Mouse (Mus musculus): ENCODE results near the gene Ccdc148. TPM values are rescaled to one million over a fixed set of nuclear protein-coding genes. Genes with fewer than 3 reads are reported as not detected.

The Ccdc148 gene
- polyA plus RNA-seq, 1 experiment from 2014 or later: 1.2 TPM

DNA sequence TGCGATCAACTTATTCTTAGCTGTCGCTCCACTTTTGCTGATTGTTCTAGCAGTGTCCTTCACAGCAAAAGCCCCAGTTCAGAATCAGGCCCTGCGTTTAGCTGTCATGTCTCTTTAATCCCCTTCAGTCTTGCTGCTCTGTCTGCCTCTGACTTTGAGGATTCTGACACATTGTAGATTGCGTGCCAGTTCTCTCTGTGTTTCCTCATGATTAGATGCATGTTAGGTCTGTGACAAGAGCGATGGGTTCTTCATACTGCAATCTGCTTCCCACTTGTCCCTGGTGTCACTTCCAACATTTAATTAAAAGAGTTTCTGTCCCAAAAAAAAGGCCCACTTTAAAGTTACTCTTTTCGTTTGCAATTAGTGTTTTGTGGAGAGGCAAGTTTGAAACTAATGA lies 126.2 kb downstream of the Ccdc148 start:
- 0 out of 2 replicates have a peak, but pooled peaks cover 5% of the 10 kb centered on the region for H3K4me1 ChIP-seq (replicated peaks)

DNA sequence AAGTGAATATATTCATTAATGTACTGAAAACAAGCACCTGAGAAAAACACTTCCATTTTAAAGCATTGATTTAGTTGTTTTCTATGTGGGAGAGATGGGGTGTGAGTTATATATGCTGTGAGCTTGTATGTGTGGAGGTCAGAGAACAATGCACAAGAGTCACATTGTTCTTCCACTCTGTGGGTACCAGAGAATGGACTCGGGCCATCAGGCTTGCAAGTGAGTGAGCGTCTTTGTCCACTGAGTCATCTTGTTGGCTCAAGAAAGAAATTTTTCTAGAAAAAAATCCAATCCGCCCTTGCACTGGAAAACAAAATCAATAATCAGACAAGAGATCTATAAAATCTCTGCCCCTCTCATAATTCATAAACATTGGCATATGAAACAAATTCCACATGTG lies 135.9 kb downstream of the Ccdc148 start:
- Histone ChIP-seq H3K4me3 (no peak overlapping the region), H3K4me1 (replicated peaks) (no peaks in the 10 kb centered on the region)

More for the DNA sequence above, 126.2 kb downstream of the Ccdc148 start:
- Histone ChIP-seq H3K27me3 (ENCODE audit: insufficient read depth, poor library complexity, severe bottlenecking) (no peaks in the 10 kb centered on the region), H3K36me3 (no peaks in the 10 kb centered on the region), H3K27ac (no peak overlapping the region), H3K4me3 (no peak overlapping the region), H3K9me3 (no peaks in the 10 kb centered on the region)
- 89% methylated on average over 6 of the region's 6 CpGs for WGBS
- no peak for DNase-seq (ENCODE audit: low spot score)

DNA sequence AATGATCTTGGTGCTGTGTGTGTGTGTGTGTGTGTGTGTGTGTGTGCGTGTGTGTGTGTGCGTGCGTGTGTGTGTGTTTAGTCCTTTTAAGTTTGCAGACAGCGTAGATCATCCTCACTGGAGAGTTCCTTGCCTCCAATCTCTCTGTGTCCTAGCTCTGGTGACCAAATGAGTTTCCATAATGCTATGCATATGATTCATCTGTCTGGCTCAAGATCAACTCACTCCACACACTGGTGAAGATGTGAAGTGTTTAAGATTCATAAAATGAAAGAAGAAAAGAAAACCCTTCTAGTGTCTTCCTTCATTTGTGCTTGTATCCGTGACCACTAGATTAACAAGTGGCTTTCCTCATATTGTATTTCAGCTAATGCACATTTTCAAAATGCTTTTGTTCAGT lies 153.1 kb downstream of the Ccdc148 start:
- H3K36me3 ChIP-seq: no peaks in the 10 kb centered on the region
- no peaks in the 10 kb centered on the region for H3K27me3 ChIP-seq (ENCODE audit: insufficient read depth, poor library complexity, severe bottlenecking)
- H3K4me3 ChIP-seq: no peak overlapping the region
- H3K9me3 ChIP-seq: no peaks in the 10 kb centered on the region
- no peaks in the 10 kb centered on the region for H3K4me1 ChIP-seq (replicated peaks)
- WGBS: 95% methylated on average over 5 of the region's 5 CpGs
- no peak overlapping the region for H3K27ac ChIP-seq
- no peak for DNase-seq (ENCODE audit: low spot score)

More for the DNA sequence above, 135.9 kb downstream of the Ccdc148 start:
- DNase-seq (ENCODE audit: low spot score): no peak
- Histone ChIP-seq H3K9me3 (no peaks in the 10 kb centered on the region), H3K27ac (no peak overlapping the region), H3K27me3 (ENCODE audit: insufficient read depth, poor library complexity, severe bottlenecking) (no peaks in the 10 kb centered on the region), H3K36me3 (no peaks in the 10 kb centered on the region)
- WGBS: 80% methylated on average over 3 of the region's 3 CpGs

DNA sequence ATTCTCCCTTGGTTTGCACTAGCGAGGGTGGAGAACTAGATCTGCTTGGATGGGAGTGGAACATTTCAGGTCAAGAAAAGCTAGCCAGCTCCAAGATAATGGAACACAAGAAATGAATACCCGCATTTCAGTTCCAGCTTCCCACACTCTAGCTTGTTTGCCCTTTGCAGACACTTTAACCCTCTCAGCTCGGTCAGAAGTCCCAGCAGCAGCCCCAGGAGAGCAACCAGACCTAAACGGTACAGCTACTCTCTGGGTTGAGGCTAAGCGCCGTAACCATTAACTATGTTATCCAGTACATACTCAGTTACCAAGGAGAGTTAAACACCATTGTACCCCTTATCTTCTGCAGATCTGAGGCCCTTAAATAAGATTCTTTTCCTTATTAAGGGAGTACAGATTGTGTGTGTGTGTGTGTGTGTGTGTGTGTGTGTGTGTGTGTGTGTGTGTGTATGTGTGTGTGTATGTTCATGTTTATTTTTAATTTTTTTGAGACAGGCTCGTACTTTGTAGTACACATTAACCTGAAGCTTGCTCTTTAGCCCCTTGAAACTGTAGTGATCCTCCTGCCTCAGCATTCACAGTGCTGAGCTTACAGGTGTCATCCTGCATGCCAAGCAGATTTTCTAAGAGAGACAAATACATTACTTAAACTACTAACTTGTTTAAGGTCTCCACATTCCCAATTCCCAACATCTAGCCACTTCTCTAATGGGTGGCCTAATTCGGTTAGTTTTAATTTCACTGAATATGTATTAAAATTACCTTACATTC lies 153.7 kb downstream of the Ccdc148 start:
- no peaks in the 10 kb centered on the region for H3K36me3 ChIP-seq
- no peaks in the 10 kb centered on the region for H3K27me3 ChIP-seq (ENCODE audit: insufficient read depth, poor library complexity, severe bottlenecking)
- H3K4me1 ChIP-seq (replicated peaks): no peaks in the 10 kb centered on the region
- no peak for DNase-seq (ENCODE audit: low spot score)
- 89% methylated on average over 8 of the region's 8 CpGs for WGBS
- no peak overlapping the region for H3K27ac ChIP-seq
- H3K9me3 ChIP-seq: no peaks in the 10 kb centered on the region
- H3K4me3 ChIP-seq: no peak overlapping the region

DNA sequence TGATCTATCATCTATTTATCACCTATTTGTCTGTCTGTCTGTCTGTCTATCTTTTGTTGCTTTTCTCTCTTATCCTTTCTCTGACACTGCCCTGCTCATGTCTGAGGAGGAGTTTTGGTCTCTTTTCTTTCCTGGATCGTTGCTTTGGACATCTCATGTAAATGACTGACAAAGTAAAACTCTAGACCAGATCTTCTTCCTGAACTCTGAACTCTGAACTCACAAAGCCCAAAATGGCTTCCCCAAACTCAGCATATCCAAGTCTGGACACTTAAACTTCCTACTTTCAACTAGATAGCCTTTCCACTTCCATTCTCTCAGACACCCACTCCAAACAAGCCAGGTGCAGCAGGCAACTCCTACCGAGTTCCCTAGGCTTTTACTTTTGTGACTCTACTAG lies 163.3 kb downstream of the Ccdc148 start:
- no peaks in the 10 kb centered on the region for H3K4me1 ChIP-seq (replicated peaks)
- H3K27ac ChIP-seq: no peak overlapping the region
- 82% methylated on average over 2 of the region's 2 CpGs for WGBS
- DNase-seq (ENCODE audit: low spot score): no peak
- no peaks in the 10 kb centered on the region for H3K9me3 ChIP-seq
- H3K36me3 ChIP-seq: no peaks in the 10 kb centered on the region
- H3K27me3 ChIP-seq (ENCODE audit: insufficient read depth, poor library complexity, severe bottlenecking): no peaks in the 10 kb centered on the region
- no peak overlapping the region for H3K4me3 ChIP-seq

DNA sequence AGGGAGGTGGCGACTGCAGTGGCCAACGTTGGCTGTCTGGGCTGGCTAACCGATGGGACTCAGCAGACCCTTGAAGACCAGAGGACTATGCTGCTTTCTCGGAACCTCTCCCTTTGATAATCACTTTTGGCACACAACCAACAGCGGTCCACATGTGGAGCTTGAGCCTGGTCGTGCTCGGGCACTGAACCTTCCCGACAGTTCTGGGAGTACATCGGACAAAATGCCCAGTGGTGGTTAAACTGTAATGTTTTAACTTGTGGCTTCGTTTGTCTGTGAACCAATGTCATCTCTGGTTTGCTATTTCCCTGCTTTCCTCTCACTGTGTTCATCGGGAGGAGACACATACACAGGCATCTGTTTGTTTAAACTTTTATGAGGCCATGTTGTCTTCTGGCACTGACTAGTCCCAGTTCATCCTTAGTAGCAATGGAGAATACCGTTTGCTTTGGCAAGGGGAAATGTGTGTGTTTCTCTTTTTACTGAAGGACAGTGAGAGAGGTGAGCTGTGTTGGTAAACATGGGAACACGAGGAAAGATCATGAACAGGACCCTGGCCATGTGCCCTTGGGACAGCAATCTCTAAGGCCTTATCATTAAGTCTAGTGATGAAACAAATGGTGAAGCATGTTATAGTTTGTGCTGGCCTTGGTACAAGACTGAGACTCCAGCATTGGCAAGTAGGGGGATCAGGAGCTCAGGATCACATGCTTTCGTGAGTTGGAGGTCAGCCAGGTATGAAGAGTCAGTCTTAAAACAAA lies 167.9 kb downstream of the Ccdc148 start:
- Histone ChIP-seq H3K4me1 (replicated peaks) (no peaks in the 10 kb centered on the region), H3K4me3 (no peak overlapping the region), H3K36me3 (no peaks in the 10 kb centered on the region), H3K27ac (no peak overlapping the region), H3K27me3 (ENCODE audit: insufficient read depth, poor library complexity, severe bottlenecking) (no peaks in the 10 kb centered on the region), H3K9me3 (0 out of 2 replicates have a peak, but pooled peaks cover 3% of the 10 kb centered on the region)
- 87% methylated on average over 14 of the region's 14 CpGs for WGBS
- DNase-seq (ENCODE audit: low spot score): no peak

DNA sequence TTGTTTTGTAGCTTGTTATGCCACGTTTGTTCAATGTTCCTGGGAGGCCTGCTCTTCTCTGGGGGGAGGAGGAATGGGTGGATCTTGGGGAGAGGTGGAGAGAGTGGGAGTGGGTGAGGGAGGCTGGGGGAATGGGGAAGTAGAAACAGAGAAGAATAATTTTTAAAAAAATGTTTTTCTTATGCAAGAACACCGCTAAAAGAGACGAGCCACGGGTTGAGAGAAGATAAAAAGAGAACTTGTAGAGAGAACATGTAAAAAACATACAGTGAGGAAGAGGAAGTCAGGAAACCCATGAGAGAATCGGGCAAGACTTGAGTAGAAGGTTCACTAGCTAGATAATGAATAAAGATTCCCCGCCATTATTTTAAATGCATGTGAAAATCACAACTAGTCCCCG lies 182.4 kb downstream of the Ccdc148 start:
- DNase-seq (ENCODE audit: low spot score): no peak
- H3K9me3 ChIP-seq: no peaks in the 10 kb centered on the region
- no peaks in the 10 kb centered on the region for H3K4me1 ChIP-seq (replicated peaks)
- no peak overlapping the region for H3K27ac ChIP-seq
- no peaks in the 10 kb centered on the region for H3K36me3 ChIP-seq
- 94% methylated on average over 7 of the region's 7 CpGs for WGBS
- no peak overlapping the region for H3K4me3 ChIP-seq
- H3K27me3 ChIP-seq (ENCODE audit: insufficient read depth, poor library complexity, severe bottlenecking): no peaks in the 10 kb centered on the region

DNA sequence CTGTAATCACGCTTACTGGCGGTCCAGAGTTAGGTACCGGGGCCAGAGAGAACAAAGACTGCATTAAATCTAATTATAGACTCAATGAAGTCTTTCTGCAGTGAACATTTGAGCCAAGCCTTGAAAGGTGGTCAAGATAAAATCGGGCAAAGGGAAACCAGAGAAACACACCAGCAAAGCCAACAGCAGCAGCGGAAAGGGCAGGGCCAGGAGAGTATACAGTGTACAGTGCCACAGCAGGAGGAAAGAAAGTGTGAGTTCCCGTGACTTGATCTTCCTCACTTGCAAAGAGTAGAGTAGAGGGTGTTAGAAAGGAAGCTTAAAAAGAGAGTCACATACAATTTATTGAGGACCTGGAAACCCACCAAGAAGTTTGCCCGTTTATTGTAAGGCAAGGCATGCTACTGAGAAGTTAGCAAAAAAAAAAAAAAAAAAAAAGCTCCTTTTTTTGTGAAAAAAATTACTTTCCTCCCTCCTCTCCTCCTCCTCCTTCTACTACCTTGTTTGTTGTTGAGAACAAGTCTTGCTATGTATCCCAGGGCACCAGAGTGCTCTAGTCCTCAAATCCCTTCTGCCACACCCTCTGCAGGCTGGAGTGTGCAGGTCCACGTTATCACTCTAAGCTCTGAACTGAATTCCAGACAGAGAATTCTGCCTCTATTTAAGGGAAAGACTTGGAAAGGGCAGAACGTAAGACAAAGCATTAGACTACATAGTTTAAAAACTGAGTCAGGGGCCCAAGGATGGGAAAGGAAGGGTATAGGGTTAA lies 188.8 kb downstream of the Ccdc148 start:
- WGBS: 77% methylated on average over 9 of the region's 9 CpGs
- Histone ChIP-seq H3K4me3 (no peak overlapping the region), H3K27ac (no peak overlapping the region), H3K36me3 (no peaks in the 10 kb centered on the region), H3K4me1 (replicated peaks) (no peaks in the 10 kb centered on the region), H3K27me3 (ENCODE audit: insufficient read depth, poor library complexity, severe bottlenecking) (no peaks in the 10 kb centered on the region), H3K9me3 (no peaks in the 10 kb centered on the region)
- DNase-seq (ENCODE audit: low spot score): no peak

DNA sequence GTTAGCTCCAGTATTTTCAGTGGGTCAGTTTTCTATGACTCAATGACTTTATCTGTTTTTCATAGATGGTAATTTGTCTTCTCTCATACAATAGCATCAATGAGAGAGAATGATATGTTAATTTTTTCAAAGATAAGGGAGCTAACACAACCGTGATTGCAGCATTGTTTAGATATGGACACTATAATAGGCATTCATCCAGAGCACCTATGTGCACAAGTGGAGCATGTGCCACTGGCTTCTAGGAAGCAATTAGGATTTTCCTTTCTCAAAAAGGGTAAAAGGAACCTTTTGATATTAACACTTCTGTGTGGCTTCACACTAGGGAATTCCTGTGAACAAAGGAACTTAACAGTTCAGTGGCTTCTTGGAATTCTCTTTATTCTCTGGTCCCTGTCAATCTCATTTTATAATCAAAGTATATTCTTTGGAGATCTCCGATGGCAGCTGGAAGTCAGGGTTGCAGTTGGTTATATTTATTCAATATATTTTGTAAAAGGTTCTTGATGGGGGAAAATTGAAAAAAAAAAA lies 203.6 kb downstream of the Ccdc148 start:
- Histone ChIP-seq H3K27me3 (ENCODE audit: insufficient read depth, poor library complexity, severe bottlenecking) (peaks cover 4% of the 10 kb centered on the region; the same call in 1 of the 2 replicates), H3K27ac (no peak overlapping the region; the same call in 1 of the 2 replicates), H3K4me3 (no peak overlapping the region; the same call in 1 of the 2 replicates), H3K36me3 (no peaks in the 10 kb centered on the region), H3K9me3 (no peaks in the 10 kb centered on the region), H3K4me1 (replicated peaks) (peaks cover 20% of the 10 kb centered on the region)
- DNase-seq (ENCODE audit: low spot score): no peak
- 24% methylated on average over 2 of the region's 2 CpGs for WGBS

DNA sequence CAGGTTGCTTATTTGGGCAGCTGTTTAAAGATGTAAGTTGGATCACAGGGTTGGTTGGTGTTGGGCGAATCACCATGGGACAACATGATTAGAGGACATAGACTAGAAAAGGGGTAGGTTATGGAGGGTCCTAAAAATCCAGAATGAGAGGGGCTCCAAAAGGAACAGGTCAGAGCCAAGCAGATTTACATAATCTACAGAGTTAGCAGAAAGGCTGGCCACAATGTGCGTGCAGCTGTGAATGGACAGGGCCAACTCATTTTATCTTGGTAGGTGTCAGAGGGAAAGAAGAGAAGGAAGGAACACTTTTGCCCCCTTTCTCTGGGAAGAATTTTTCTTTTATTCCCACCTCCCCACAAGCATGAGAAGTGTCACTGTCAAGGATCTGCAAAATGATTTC lies 204.1 kb downstream of the Ccdc148 start:
- Histone ChIP-seq H3K27ac (no peak overlapping the region; the same call in 1 of the 2 replicates), H3K4me3 (no peak overlapping the region), H3K4me1 (replicated peaks) (peaks cover 20% of the 10 kb centered on the region), H3K9me3 (no peaks in the 10 kb centered on the region), H3K36me3 (no peaks in the 10 kb centered on the region), H3K27me3 (ENCODE audit: insufficient read depth, poor library complexity, severe bottlenecking) (peaks cover 4% of the 10 kb centered on the region; the same call in 1 of the 2 replicates)
- WGBS: 43% methylated on average over 2 of the region's 2 CpGs
- DNase-seq (ENCODE audit: low spot score): no peak

DNA sequence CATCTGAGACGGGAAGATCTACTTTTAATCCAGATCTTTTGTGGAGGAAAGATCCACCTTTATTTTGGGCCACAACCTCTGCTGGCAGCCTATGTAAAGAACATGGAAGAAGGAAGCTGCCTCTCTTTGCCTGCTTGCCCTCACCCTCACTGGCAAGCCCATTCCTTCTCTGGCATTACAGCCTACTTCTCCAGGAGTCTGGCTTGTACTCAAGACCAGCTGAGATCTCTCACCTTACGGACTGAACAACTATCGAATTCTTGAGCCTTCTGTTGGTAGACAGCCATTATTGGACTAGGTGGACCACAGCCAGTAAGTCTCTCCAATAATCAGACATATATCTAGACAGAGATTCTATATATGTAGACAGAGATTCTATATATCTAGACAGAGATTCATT lies 208.4 kb downstream of the Ccdc148 start:
- Histone ChIP-seq H3K36me3 (no peaks in the 10 kb centered on the region), H3K27me3 (ENCODE audit: insufficient read depth, poor library complexity, severe bottlenecking) (no peaks in the 10 kb centered on the region), H3K27ac (no peak overlapping the region), H3K4me1 (replicated peaks) (peaks cover 12% of the 10 kb centered on the region), H3K9me3 (no peaks in the 10 kb centered on the region), H3K4me3 (no peak overlapping the region)
- no peak for DNase-seq (ENCODE audit: low spot score)
- WGBS: 93% methylated on average over 3 of the region's 3 CpGs

DNA sequence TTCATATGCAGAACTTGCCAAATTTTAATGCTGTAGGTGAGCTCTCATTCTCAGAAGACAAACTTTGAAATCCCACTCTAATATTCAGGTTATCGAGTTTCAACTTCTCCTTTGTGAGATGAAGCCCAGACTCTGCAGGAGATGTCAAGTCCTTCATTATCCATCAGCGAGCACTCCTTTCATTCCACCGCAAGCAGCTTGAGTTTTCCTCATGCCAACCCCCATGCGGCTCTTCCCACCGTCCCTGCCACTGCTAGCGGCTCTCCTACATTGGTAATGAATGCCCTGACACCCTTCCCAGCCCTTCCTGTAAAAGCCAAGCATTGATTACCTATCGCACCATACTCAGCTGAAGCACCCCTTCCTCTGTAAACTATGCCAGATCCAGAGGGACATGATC lies 211.7 kb downstream of the Ccdc148 start:
- no peak overlapping the region for H3K4me3 ChIP-seq
- WGBS: 60% methylated on average over 7 of the region's 7 CpGs
- H3K27ac ChIP-seq: no peak overlapping the region
- no peaks in the 10 kb centered on the region for H3K4me1 ChIP-seq (replicated peaks)
- no peak for DNase-seq (ENCODE audit: low spot score)
- H3K27me3 ChIP-seq (ENCODE audit: insufficient read depth, poor library complexity, severe bottlenecking): no peaks in the 10 kb centered on the region
- H3K36me3 ChIP-seq: no peaks in the 10 kb centered on the region
- no peaks in the 10 kb centered on the region for H3K9me3 ChIP-seq

Measured in hindbrain, embryonic 10.5 days (tissue).